Mouse (Mus musculus): ENCODE measurements around the gene Slc7a11.

Gene Slc7a11

DNA sequence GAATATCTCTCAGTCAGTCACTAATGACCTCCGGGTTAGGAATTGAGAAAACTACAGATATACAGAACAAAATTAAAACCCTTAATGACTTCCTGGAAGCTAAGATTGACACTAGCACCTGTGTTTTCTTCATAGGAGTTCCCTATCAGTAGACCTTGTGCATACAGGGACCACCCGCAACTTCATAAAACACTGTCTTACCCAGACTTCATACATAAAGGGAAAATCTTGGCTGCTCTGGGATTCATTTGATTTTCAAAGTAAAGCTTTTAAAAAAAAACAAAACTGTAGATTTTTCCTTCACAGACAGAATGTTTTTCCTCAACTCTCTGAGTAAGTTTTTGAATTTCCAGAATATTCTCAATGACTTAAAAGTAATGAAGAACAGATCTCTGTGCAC is 477.8 kb downstream of the Slc7a11 start:
- DNase-seq = no peak

DNA sequence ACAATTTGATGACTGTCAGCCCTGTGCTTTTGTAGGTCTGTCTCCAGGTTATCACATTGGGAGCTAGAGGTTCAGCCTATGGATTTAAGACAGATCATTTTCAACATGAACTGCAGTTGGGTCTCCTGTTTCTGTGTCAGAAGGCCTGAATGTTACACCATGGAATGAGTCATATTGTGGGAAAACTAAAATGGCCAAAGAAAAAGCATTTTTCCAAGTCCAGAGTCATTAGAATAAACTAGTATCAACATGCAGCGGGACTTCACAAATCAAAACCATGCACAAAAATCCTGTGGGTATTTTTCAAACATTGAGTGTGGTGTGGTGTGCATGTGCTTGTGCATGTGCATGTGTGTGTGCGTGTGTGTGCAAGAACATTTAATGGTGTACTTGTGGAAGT is 482.8 kb downstream of the Slc7a11 start:
- no peak for DNase-seq

DNA sequence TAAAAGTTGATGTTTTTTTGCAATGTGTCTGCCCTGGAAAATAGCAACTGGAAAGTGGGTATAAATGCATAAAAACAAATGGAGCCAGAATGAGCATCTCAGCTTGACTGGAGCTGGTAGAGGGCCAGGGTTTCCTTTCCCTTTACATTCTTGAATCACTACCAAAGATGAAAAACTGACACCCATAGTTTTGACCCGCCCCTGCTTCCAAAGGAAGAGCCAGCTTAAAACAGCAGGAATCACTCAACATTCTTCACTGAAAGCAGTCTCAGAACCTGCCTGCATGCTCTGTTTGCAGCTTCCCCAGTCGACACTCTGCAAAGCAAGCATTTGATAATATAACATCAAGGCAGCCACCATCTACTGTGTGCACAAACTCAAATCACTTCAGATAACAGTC is 496.6 kb downstream of the Slc7a11 start:
- peak; percentile 36 to 49 for DNase-seq

DNA sequence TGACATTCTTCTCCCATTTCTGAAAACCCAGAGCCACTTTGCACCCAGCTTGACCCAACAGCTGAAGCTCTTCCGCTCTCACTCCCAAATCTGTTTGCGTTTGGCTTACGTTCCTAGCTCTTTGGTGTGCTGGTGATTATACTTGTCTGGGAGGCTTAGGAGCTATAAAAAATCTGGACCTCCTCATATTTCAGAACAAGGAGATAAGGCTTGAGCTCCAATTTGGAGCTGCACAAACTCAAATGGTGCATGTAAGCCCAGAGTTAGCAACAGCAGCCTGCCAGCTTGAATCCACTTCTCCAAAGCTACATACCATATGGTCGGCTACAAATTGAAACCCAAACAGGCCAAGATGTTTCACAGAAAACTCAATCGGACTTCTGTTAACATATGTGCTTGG is 498.6 kb downstream of the Slc7a11 start:
- peak; percentile 57 to 76 for DNase-seq

DNA sequence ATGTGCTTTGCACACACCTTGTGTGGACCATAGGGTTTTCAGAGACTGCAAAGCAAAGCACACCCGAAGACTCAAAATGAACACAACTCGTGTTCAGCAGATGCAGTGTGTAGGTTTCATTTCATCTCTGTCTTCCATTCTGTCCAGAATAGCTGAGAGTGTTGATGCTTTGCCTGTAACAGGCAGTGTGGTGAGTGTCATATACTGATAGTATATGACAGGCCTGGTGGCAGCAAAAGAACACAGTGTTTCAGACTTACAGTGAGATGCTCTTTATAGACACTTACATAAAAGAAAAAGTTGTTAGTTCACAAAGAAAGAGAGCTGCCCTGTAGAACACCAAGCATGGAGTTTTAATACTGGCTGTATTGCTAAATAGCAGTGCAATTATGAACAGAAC is 505.8 kb downstream of the Slc7a11 start:
- no peak for DNase-seq

DNA sequence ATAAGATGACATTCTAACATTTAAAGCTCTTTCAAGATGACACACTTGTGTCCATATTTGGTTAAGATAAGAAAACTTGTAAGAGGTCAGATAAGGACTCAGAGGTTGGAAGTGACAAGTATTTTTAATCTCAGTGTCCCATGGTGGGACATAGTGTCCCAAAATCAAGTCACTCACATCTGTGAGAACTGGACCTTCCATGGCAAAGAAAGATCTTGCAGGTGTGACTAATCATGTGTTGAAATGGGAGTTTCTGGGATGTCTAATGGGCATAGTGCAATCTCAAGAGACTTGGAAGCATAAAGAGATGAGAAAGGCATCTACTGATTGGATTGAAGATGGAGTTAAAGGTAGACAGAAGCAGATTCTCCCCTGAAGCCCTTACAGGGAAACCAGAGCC is 513.9 kb downstream of the Slc7a11 start:
- DNase-seq = no peak

DNA sequence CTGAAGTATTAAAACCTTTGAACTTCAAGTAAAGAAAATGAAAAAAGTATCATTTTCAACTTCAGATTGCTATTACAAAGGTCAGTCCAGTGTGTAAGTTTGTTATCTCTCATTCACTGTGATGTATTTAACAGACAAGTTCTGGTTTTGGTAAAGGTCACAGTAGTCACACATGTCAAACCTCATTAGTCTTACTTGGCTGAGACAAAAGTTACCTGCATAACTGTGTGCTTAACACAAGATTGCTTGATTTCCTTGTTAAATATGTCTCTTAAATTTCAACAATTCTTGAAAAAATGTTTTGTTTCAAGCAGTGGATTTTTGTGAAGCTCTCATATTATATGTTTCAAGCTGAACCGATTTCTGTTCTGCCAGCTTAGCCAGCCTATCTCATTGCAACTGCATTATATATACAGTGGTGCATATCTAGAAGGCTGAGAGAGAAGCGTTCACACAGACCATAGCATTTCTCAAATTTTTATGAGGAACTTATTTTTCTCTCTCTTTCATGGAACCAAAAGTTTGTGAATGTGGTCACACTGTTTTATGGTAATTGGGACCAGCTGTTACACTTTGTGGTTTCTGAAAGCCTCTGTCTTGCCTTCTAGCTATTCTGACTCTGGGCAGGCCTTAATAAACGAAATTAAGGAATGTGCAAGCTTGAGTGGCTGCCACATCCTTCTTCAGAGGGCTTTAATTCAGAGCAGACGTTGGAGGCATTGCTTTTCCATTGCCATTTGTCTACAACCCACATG is 514.7 kb downstream of the Slc7a11 start:
- no peak for DNase-seq

DNA sequence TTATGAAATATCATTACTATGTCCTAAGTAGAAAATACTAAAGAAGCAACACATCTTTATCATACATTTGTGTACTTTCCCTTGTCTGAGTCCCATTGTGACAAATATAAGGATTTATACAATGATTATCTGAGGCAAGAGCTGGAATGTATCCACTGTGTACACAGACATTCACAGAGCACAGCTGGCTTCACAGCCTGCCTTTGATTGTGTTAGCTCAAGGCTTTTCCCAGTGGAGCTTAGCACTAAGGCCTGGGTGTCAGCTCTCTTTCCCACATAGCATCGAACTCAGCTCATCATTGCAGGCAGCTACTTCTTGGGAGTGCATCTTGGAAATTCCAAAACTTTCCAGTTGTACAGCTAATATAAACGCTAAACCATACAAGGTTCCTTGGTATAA is 529.5 kb downstream of the Slc7a11 start:
- DNase-seq = peak in 1 of 2 experiments; percentile 38

DNA sequence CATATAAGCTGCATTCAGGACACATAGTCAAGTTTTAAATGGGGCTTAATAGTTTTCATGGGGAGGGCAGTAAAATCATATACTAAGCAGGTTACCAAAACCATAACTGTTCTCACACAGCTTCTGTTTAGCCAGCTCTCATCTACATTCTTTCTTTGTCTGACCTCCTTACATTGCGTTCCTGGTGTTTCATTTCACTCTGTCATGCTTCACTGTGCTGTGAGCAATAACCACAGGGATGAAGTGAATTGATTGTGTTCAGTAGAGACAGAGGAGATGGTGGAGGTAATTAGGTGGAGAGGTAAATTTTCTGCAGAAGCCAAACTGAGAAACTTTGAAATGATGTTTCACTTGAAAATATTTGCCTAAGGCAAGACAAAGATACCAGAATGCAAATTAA is 532.5 kb downstream of the Slc7a11 start:
- no peak for DNase-seq

DNA sequence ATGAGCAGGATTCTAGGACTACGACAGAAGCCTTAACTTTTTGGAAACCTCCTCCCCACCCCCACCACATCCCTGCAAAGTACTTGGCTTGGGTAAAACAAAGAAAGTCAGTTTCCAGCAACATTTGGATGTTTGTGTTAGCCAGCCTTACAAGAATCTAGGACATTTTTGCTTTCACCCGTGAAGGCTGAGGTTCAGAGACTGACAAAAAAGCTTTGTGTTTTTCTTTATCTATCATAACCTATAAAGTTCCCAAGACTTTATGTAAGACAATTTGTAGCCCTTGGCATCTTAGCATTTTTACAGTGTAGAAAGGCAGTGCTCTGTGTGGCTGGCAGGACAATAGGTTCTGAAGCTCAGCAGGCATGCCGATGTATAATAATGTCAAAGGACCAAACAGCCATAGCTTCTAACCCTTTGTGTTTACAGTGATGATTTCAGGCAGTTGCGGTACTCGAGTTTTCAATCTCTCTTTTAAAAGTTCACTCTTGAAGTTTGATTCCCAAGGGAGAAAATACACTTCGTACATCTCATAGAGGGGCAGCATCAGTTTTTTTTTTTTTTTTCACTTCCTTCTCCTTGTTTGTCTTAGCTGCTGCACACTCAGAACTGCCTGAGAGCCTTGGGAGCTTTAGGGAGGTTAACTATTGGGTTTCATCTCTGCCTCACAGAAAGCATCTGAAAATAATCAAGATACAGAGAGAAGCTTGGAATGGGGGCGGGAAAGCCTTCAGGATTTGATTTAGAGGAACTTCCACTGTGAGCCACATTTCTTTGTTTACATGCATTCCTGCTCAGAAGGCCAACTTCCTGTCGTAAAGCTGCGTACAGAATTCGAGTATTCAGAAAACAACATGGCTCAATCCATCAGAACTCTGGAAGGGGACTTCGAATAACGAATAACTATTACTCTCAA is 534.7 kb downstream of the Slc7a11 start:
- DNase-seq = peak in 1 of 2 experiments; percentile 18

DNA sequence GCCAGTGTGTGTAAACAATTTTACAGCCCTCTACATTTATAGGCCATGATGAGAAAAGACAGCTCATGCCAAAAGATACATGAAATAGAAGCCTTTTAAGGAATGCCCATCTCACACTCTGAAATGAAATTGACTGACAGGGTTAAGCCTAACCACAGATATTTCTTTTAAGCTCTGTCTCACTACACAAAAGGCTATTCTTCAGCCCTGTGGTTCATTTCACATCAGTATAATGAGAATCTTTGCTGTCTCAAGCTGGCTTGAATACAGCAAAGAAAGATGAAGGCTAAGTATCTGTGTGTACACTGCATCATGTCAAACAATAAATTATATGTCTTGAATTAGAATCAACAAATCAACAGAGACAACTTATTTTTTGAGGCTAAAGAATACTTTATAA is 549.5 kb downstream of the Slc7a11 start:
- DNase-seq = no peak

DNA sequence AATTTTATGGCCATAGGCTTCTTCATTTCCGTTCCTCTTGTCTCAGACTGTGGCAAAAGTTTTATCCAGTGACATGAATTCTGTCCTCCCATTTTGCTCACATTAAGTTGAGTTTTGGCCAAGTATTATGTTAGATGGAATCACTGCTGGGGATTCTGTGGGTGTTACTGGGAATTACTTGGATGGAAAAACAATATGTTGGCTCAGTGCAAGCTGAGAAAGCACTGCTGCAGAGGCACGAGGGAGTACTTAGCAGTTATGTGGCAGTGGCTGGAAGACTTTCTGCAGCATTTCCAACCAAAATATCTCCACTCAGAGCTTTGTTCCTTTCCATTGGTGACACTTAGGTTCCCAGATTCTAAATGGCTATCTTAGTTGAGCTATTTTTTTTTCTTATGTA is 556.1 kb downstream of the Slc7a11 start:
- DNase-seq = no peak

DNA sequence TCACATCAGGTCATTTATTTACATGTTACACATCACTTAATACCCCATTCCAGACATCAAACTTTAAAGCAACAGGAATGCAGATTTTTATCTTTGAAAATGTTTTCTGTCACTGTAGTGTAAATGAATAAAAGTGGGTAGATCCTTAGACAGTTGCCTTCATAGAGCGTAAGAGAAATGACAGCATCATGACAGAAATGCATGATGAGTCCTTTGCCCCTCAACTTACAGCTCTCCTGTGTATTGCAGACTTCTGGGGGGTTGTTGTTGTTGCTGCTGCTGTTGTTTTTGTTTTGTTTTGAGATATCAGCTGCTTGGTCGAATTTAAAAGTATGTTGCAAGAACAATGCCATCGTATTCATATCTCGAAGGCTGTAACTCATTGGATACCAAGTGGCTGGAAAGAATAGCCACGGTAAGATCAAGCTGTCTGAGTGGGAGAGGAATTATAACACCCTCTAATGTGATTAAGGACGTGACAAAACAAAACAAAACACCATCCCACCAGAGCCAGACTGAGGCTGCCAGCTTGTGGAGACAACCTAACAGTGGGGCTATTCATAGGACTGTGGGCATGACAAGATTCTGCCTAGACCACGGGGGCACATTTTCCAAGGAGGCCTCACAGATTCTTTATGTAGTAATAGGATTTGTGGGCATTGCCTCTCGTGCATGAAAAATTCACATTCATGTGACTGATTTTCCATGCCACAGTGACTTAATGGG is 557.0 kb downstream of the Slc7a11 start:
- DNase-seq = no peak

DNA sequence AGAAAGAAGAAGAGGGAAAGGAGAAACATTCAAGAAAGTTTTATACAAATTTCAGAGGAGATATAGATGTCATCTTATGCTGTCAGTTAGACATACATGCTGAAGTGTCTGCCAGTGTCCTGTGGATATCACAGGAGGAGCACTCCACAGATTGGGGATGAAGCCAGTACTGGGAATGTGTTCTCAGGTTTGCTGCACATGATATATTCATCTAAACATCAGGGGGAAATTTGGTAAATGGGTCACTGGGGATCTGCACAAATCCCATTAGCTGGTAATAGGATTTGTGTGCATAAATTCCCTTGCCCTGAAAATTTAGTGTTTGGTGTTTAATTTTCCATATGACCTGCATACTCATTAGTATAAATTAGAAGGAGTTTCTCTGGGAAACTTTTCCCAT is 562.9 kb downstream of the Slc7a11 start:
- DNase-seq = no peak

DNA sequence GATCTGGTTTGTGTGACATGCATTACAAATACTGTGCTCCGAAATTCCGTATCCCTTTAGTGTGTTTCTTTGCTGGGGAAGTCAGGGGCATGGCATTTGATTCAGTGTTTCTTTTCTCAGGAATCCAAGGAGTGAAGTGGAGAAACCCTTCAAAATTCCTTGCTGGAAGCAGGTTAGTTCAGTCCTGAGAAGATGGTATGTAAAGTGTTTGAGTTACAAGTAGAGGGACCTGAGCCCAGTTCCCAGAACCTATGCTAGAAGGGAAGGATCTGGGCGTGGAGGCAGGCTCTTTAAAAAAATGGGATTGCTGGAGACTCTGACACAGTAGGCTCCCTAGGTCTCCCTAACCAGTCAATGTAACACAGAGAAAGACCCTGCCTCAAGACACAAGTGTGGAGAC is 572.6 kb downstream of the Slc7a11 start:
- no peak for DNase-seq

DNA sequence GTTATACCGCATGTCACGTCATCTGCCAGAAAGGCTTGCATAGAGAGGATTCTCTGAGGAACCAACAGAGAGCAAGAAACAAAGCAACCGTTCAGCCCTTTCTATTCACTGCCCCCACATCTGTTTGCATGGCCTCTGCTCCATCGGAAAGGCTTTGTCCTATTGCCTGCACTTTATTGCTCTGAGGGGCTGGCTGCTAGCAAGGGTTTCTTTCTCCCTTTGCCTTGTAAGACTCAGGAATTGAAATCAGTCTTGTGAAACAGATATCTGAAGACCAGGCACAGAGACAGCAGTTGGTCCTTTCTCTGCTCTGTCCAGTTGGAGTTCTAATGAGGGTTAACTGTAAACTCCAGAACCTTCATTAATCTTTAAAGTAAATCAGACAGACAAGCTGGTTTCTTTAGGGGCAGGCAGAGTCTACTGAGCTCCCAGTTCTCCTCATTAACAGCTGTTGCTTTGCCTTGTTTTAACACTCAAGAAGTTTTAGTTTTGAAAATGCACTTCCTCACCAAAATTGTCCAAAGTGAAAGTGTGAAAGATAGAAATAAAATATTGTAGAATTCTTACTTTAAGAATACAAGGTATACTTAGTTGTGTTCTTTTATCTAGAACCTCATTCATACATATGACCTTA is 575.3 kb downstream of the Slc7a11 start:
- DNase-seq = no peak

DNA sequence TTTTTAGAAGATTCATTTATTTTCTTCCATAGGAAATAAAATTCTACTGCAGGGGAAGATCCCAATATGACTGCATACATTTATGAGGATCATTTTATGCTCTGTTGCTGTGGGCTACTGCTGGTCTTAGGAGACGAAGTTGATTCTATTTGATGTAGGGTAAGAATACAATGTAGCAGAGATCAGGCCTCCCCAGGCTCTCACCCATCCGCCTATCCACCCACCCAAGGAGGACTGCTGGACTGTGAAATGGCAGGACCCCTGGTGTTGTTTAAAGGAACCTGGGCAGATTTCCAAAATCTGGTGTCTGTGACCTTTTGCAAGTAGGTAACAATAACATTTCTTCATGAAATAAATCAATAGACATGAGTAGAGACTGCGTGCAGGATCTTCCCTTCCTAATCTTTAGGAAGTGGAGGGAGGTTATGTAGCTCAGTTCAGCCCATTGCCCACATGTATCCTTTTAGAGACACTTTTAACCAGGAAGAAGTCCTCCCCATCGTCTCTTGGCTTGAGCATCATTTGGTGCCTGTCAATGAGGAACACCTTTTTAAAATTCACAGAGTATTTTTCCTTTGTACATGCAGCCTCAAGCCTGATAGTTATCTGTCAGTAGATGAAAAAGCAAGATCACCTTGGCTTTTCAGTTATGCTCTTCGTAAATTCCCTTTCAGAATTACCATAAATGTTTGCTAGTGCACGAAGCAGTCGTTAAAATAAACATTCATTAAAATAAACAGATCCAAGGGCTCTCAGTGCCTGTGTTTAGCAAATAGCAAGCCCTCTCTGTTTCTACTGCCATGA is 576.1 kb downstream of the Slc7a11 start:
- no peak for DNase-seq

DNA sequence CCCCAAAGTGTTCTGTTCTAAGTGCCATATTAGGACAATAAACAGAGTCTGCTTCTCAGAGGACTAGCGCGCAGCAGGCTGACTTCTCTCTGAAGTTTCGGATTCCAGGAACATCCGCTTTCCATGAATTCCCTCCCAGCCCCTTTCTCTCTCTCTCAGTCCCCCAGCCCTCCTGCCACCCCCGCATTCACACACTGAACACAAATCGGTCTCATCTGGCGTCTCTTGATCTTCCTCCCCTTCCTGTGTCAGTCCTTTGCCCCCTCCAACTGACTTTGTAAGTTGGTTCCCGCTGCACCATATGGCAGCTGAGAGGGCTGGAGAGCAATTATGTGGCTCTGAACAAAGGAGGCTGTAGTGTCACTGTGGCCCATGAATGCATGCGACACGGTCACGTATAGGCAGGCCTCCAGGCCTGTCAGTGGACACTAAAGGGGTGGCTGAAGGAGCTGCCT is 577.3 kb downstream of the Slc7a11 start:
- DNase-seq = peak; percentile 36 to 63

DNA sequence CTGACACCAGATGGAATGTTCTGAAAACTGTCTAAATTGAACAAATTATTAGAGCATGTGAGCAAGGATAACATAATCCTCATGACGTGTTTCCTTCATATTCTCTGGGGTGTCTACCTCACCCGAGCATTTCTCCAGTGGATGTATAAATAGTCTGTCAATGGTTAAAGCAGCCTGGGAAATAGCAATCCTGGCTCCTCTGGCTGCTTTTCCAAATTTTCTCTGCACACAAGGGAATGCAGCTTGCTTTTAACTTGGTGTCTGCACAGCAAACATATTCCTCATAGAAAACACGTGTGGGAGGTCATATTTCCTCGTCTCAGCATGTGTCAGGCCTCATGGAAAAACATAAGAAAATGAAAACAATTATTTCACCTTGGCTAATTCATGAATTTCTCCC is 586.6 kb downstream of the Slc7a11 start:
- DNase-seq = no peak

DNA sequence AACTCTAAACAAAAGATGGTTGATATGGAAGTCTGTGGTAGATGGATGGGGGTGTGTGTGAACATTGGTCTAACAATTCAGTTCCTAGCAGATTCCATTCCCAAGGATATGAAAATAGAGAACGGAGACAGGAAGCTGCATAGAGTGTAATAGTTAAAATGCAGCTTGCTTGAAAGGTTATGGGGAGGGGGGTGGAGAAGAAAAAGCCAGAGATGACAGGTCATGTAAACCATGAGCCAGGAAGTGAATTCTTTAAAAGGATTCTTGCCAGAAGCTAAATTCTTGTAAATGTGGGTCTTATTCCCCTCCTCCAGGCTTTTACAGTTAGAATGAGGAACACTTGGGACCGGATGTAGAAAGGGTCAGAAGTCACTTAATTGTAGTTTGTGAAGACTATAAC is 589.1 kb downstream of the Slc7a11 start:
- no peak for DNase-seq

DNA sequence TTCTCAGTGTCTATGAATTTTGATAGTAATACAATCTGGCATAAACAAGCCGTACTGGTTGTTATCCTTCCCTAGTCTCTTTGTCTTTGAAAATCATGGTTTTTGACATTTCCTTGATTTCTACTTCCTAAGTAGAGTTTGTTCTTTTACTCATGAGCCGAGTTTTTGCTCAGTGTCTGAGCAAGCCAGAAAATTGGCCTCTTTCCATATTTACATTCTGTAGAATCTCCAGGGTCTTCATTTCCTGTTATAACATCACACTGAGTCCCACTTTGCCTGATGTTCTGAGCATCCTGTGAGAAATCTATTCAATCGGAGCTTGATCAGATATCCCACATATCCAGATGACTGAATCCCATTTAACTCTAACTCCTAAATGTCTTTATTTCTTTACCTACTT is 600.4 kb downstream of the Slc7a11 start:
- no peak for DNase-seq

Data from lung, postnatal 4 days (tissue).